Mouse (Mus musculus) layer of hippocampus, adult 18-20 months (tissue): Measurements from ENCODE around the gene Sephs2. TPM values are rescaled to one million over a fixed set of nuclear protein-coding genes. Genes with fewer than 3 reads are reported as not detected.
"Not testable (repeated sequence)": the region's sequence is repeated elsewhere in the genome, so short reads cannot be mapped to it uniquely, and the experiment has no call there.

Source experiments
- DNase-seq, 2 experiments: peaks; one replicate each; pipeline ENCODE4 v3.0.0; 2022; ENCODE audit warnings: low spot score in 2 of 2
- total RNA-seq, 2 experiments: library from RNA; stranded (reverse); gene quantifications; 2 replicates each; pipeline ENCODE4 v1.2.3; 2021

The Sephs2 gene
- total RNA-seq, 2 experiments from 2014 or later, result 35.0 to 38.6 TPM

DNA sequence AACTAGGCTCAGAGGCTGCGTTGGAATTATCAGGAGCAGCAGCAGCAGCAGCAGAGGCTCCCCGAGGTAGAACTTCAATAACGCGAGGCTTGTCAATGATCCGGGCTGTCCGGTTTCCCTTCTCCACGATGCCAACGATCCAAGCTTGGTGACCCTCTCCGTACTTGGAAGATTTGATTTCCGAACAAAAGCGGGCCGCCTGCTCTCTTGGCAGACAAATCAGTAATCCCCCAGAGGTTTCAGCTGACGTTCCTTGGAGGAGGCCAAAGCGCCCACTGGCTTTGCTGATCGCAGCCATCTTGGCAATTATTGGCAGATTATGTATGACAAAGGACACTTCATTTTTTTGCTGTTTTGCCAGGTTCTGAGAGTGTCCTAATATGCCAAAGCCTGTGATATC lies 1.3 kb downstream of the Sephs2 start:
- DNase-seq, result no peak

GRCm38 (mm10) chr7:127271093-127271492 lies 2.8 kb downstream of the Sephs2 start:
- no peak for DNase-seq

DNA sequence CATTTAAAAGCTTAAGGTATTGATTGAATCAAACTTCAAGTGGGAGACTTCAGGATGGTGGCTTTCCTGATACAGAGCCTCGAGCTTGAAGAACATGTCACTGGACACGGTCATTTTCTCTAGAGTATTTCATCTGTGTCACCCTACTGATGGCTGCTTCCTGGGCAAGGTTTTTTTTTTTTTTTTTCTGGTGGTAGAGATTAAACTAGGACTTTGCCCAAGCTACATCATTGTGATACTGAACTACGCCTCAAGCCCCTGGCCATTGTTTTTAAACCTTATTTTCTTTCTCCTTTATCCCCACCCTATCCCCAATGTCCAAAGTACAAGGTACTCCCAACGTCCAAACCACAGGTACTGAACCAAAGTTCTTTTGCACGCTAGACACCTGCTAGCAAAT lies 3.2 kb downstream of the Sephs2 start:
- DNase-seq, result no peak

DNA sequence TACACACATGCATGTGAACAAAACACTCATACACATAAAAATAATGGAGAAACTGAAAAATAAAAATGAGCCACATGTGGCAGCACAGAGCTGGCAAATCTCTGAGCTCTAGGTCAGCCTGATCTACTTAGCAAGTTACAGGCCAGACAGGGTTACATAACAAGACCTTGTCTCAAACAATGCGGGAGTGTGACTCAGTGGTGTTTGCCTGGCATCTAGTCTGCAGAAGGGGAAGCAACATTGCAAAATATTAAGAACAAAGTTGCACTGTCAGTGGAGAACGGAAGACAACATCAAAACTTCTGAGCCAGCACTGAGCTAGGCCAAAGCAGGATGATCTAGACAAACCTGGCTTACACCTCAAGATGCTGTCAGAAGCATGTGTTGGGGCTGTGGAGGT lies 3.6 kb downstream of the Sephs2 start:
- DNase-seq, result no peak

GRCm38 (mm10) chr7:127263526-127263925 lies 10.3 kb downstream of the Sephs2 start:
- DNase-seq, result no peak

GRCm38 (mm10) chr7:127262218-127262961 lies 11.5 kb downstream of the Sephs2 start:
- no peak for DNase-seq

- peak; percentile 97 to 99 for DNase-seq
These were observed 13.3 kb downstream of the Sephs2 start, which contains the start of gene Dctpp1 for GRCm38 (mm10) chr7:127260309-127261111. Gene Dctpp1, minus strand, starts transcription at chr7:127260709.

- DNase-seq, result no peak
These were observed 14.5 kb downstream of the Sephs2 start for GRCm38 (mm10) chr7:127259186-127259905.

GRCm38 (mm10) chr7:127256518-127256917 lies 17.3 kb downstream of the Sephs2 start:
- no peak for DNase-seq

DNA sequence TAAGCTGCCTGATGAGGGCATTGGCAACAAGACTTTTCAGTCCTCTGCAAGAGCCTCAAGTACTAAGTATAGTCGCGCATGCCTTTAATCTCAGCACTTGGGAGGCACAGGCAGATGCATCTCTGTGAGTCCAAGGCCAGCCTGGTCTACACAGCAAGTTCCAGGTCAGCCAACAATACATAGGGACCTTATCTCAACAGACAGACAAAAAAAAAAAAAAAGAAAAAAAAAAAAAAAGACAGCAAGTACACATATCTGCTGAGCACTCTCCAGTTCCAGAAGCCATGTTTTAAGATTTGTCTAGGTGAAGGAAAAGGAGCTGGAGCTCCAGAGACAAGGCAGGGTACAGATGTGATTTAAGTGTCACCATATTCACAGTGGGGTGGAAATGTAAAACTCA lies 17.9 kb downstream of the Sephs2 start:
- no peak for DNase-seq

GRCm38 (mm10) chr7:127255008-127255407 lies 18.8 kb downstream of the Sephs2 start:
- no peak for DNase-seq

- DNase-seq, result peak; percentile 95 to 96
These were observed 19.8 kb downstream of the Sephs2 start for GRCm38 (mm10) chr7:127253821-127254769.

- no peak for DNase-seq
These were observed 20.5 kb downstream of the Sephs2 start for GRCm38 (mm10) chr7:127253341-127253740.

GRCm38 (mm10) chr7:127252414-127252813 lies 21.4 kb downstream of the Sephs2 start:
- DNase-seq, result no peak

GRCm38 (mm10) chr7:127250511-127250910 lies 23.3 kb downstream of the Sephs2 start:
- not testable (repeated sequence) for DNase-seq

GRCm38 (mm10) chr7:127244658-127245510 lies 29.0 kb downstream of the Sephs2 start:
- DNase-seq, result no peak

GRCm38 (mm10) chr7:127243870-127244657 lies 29.8 kb downstream of the Sephs2 start, which contains the start of gene Zfp771:
Gene Zfp771, plus strand, starts transcription at chr7:127244274.
- DNase-seq, result peak; percentile 88 to 94

GRCm38 (mm10) chr7:127243361-127243867 lies 30.4 kb downstream of the Sephs2 start:
- no peak for DNase-seq
